Mouse (Mus musculus) mature B cell (primary cell): ENCODE measurements around the gene Exosc5.

Experiments
- in situ Hi-C: fragments of 300-500 bp; cut with MboI; formaldehyde crosslinking; loops from 2 replicates; pipeline ENCODE4 v1.14.3; 2019

Exosc5 gene

GRCm38 (mm10) chr7:25677013-25677412, 18.0 kb downstream of the Exosc5 start:
- in situ Hi-C loops = no loop called here

GRCm38 (mm10) chr7:25679971-25680370, 21.0 kb downstream of the Exosc5 start:
- in situ Hi-C loops = no loop called here

- in situ Hi-C loops = no loop called here
Measured at GRCm38 (mm10) chr7:25680514-25681258, 21.7 kb downstream of the Exosc5 start, which contains the start of gene B9d2. Gene B9d2, plus strand, starts transcription at chr7:25680780.

- in situ Hi-C loops = no loop called here
Measured at GRCm38 (mm10) chr7:25681341-25682231, 22.6 kb downstream of the Exosc5 start.

GRCm38 (mm10) chr7:25683474-25684180, 24.7 kb downstream of the Exosc5 start:
- in situ Hi-C loops = no loop called here

GRCm38 (mm10) chr7:25684659-25685058, 25.7 kb downstream of the Exosc5 start:
- in situ Hi-C loops = no loop called here

GRCm38 (mm10) chr7:25685926-25686470, 27.0 kb downstream of the Exosc5 start:
- in situ Hi-C loops = no loop called here

- in situ Hi-C loops = no loop called here
Measured at GRCm38 (mm10) chr7:25686680-25687531, 27.9 kb downstream of the Exosc5 start, which contains the start of gene Tgfb1. Gene Tgfb1, plus strand, starts transcription at chr7:25687002.

GRCm38 (mm10) chr7:25687811-25688401, 28.9 kb downstream of the Exosc5 start:
- in situ Hi-C loops = no loop called here

GRCm38 (mm10) chr7:25688810-25689586, 30.0 kb downstream of the Exosc5 start:
- in situ Hi-C loops = no loop called here

GRCm38 (mm10) chr7:25689603-25690021, 30.6 kb downstream of the Exosc5 start:
- in situ Hi-C loops = no loop called here

- in situ Hi-C loops = no loop called here
Measured at GRCm38 (mm10) chr7:25690051-25690450, 31.1 kb downstream of the Exosc5 start.

- in situ Hi-C loops = no loop called here
Measured at GRCm38 (mm10) chr7:25694104-25694503, 35.1 kb downstream of the Exosc5 start.

GRCm38 (mm10) chr7:25699851-25700250, 40.9 kb downstream of the Exosc5 start:
- in situ Hi-C loops = no loop called here

GRCm38 (mm10) chr7:25700732-25701131, 41.8 kb downstream of the Exosc5 start:
- in situ Hi-C loops = no loop called here

GRCm38 (mm10) chr7:25702350-25702749, 43.4 kb downstream of the Exosc5 start:
- in situ Hi-C loops = no loop called here

GRCm38 (mm10) chr7:25703793-25704494, 45.0 kb downstream of the Exosc5 start:
- in situ Hi-C loops = no loop called here

GRCm38 (mm10) chr7:25704716-25705364, 45.9 kb downstream of the Exosc5 start:
- in situ Hi-C loops = no loop called here
